Mouse (Mus musculus) heart, embryonic 14.5 days (tissue): ENCODE results near the gene Cdk17. TPM values are rescaled to one million over a fixed set of nuclear protein-coding genes. Genes with fewer than 3 reads are reported as not detected.

ENCODE experiments used
- ATAC-seq: fragments of 200-750 bp; cut with Nextera tagmentation; 2 replicates; pipeline ENCODE4 v1.8.0; 2017; ENCODE audit warnings: low read depth, moderate TSS enrichment; ENCODE audit not compliant: insufficient number of reproducible peaks, insufficient read depth, low FRiP score
- H3K27ac ChIP-seq, 2 experiments: fragments of 200-500 bp in 1 of 2; fragments of 300-500 bp in 1 of 2; sonication (generic) in 1 of 2; replicated peaks in 1 of 2; 2 replicates each; pipeline ENCODE4 v1.5.1; 2012 to 2014; ENCODE audit warnings: low read depth in 2 of 2, low read length in 2 of 2, control low read depth in 1 of 2, mild to moderate bottlenecking in 1 of 2, mixed read lengths in 1 of 2; ENCODE audit not compliant: control insufficient read depth in 1 of 2, insufficient read depth in 1 of 2
- H3K27me3 ChIP-seq: fragments of 300-500 bp; sonication (generic); 2 replicates; pipeline ENCODE4 v1.6.1; 2014; ENCODE audit warnings: mild to moderate bottlenecking, low read length, control low read depth; ENCODE audit not compliant: control insufficient read depth, insufficient read depth
- H3K36me3 ChIP-seq: fragments of 300-500 bp; sonication (generic); 2 replicates; pipeline ENCODE4 v1.6.1; 2014; ENCODE audit warnings: mild to moderate bottlenecking, control low read depth, low read length, mixed read lengths; ENCODE audit not compliant: control insufficient read depth, insufficient read depth
- H3K4me1 ChIP-seq, 2 experiments: fragments of 200-500 bp in 1 of 2; fragments of 300-500 bp in 1 of 2; sonication (generic) in 1 of 2; 2 replicates each; pipeline ENCODE4 v1.6.1; 2012 to 2014; ENCODE audit warnings: low read length in 2 of 2, control low read depth in 1 of 2, mixed read lengths in 1 of 2; ENCODE audit not compliant: control insufficient read depth in 2 of 2, insufficient read depth in 2 of 2
- H3K4me2 ChIP-seq: fragments of 300-500 bp; sonication (generic); 2 replicates; pipeline ENCODE4 v1.6.1; 2014; ENCODE audit warnings: mild to moderate bottlenecking, low read length
- H3K4me3 ChIP-seq, 2 experiments: fragments of 200-500 bp in 1 of 2; fragments of 300-500 bp in 1 of 2; sonication (generic) in 1 of 2; 2 replicates each; pipeline ENCODE4 v1.5.1; 2012 to 2014; ENCODE audit warnings: low read length in 2 of 2, mild to moderate bottlenecking in 2 of 2, control low read depth in 1 of 2, low read depth in 1 of 2, moderate library complexity in 1 of 2; ENCODE audit not compliant: control insufficient read depth in 1 of 2, insufficient read depth in 1 of 2
- H3K9ac ChIP-seq: fragments of 300-500 bp; sonication (generic); 2 replicates; pipeline ENCODE4 v1.6.1; 2014; ENCODE audit warnings: mild to moderate bottlenecking, low read length
- H3K9me3 ChIP-seq: fragments of 300-500 bp; sonication (generic); 2 replicates; pipeline ENCODE4 v1.6.1; 2016; ENCODE audit warnings: low read length, control low read depth; ENCODE audit not compliant: control insufficient read depth
- WGBS: fragments of 180-500 bp; shearing (Covaris S2); extraction: QIAGEN DNeasy Blood & Tissue Kit; methylation state at CpG from one replicate; pipeline ENCODE4 v1.1.7; 2014; 5-methylcytosine and 5-hydroxymethylcytosine counted together
- polyA plus RNA-seq: library from polyadenylated mRNA; unstranded; fragments of >200 nt; fragmentation: Nextera tagmentation; extraction: Ambion mirVana; gene quantifications from 2 replicates; pipeline ENCODE4 v1.2.1, GENCODE M21; 2014

Gene Cdk17
- polyA plus RNA-seq, 1 experiment from 2014 or later, result 27.1 TPM

DNA sequence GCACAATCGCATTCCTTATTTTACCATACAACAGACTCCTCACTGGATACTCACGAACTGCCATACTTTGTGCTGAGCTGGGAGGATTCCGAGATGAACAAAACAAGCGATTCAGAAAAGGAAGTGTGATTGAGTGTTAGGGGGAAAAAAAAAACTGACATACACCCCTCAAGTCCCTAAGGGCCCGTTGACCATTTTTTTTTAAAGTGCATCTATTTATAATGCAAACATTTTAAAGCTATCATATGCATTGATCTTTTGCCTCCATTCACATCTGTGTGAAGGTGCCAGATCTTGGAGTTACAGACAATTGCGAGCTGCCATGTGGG, 16.7 kb upstream of the Cdk17 start:
- Histone ChIP-seq H3K36me3 (no peaks in the 10 kb centered on the region), H3K4me3 (no peak overlapping the region), H3K4me2 (peak overlapping the region; percentile 65; the same call in 1 of the 2 replicates), H3K27me3 (no peaks in the 10 kb centered on the region), H3K27ac (peak overlapping the region; percentile 14 to 42; a peak in 2 of 4 replicates), H3K9me3 (no peaks in the 10 kb centered on the region), H3K9ac (no peak overlapping the region), H3K4me1 (peaks cover 3 to 11% of the 10 kb centered on the region in 2 experiments; a peak in 3 of 4 replicates)
- WGBS, result 65% methylated on average over 6 of the region's 6 CpGs
- ATAC-seq, result no peak

GRCm38 (mm10) chr10:93144579-93144978, 16.1 kb upstream of the Cdk17 start:
- Histone ChIP-seq H3K27ac (no peak overlapping the region), H3K4me2 (no peak overlapping the region)
- WGBS, result 76% methylated on average over 1 of the region's 1 CpGs

DNA sequence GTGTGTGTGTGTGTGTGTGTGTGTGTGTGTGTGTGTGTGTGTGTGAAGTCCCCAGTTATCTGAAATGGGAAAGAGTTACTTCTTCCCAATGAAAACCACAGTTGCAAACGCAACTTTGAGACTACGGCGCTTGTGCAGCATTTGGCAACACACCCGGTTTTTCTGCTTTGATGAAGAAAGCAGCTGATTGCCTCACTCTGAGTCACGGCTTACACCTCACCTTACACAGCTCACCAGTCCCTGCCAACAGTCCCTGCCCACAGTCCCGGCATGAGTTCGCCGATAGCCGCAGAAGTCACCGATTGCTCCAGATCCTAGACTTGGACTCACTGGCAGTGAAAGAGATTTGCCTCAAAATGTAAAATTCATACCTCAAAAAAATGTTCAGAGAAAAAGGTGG, 15.6 kb upstream of the Cdk17 start:
- H3K9me3 ChIP-seq, result no peaks in the 10 kb centered on the region
- H3K36me3 ChIP-seq, result no peaks in the 10 kb centered on the region
- no peaks in the 10 kb centered on the region for H3K27me3 ChIP-seq
- WGBS, result 73% methylated on average over 10 of the region's 10 CpGs
- H3K4me2 ChIP-seq, result no peak overlapping the region
- H3K27ac ChIP-seq, result no peak overlapping the region
- H3K4me1 ChIP-seq, result peaks cover 3 to 11% of the 10 kb centered on the region in 2 experiments; a peak in 3 of 4 replicates
- H3K4me3 ChIP-seq, result no peak overlapping the region
- no peak overlapping the region for H3K9ac ChIP-seq
- no peak for ATAC-seq

More at GRCm38 (mm10) chr10:93144579-93144978, 16.1 kb upstream of the Cdk17 start:
- peaks cover 3 to 11% of the 10 kb centered on the region in 2 experiments; a peak in 3 of 4 replicates for H3K4me1 ChIP-seq
- no peaks in the 10 kb centered on the region for H3K36me3 ChIP-seq
- H3K4me3 ChIP-seq, result no peak overlapping the region
- H3K9me3 ChIP-seq, result no peaks in the 10 kb centered on the region
- H3K9ac ChIP-seq, result no peak overlapping the region
- no peak for ATAC-seq
- no peaks in the 10 kb centered on the region for H3K27me3 ChIP-seq

DNA sequence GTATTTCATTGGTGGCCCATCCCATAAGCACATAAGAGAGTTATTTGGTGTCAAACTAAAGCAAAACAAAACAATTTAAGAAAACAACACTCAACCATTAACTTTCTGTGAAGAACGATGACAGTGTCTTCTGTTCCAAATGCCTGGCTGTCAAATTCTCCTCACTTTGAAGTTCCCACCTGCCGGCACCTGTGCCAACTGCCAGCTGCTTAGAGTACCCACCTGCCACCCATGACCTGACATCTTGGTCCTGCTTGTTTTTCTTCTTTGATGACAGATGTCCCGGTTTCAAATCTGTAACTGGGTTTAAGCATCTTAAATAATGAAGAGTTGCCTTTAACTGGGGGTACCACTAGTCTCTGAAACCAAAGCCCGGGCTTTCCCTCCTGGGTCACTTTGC, 14.1 kb upstream of the Cdk17 start:
- Histone ChIP-seq H3K9ac (no peak overlapping the region), H3K9me3 (no peaks in the 10 kb centered on the region), H3K27ac (no peak overlapping the region), H3K36me3 (no peaks in the 10 kb centered on the region), H3K4me2 (no peak overlapping the region), H3K4me3 (no peak overlapping the region), H3K27me3 (no peaks in the 10 kb centered on the region), H3K4me1 (peaks cover 3 to 11% of the 10 kb centered on the region in 2 experiments; a peak in 3 of 4 replicates)
- no peak for ATAC-seq
- 85% methylated on average over 4 of the region's 4 CpGs for WGBS

- peaks cover 3 to 9% of the 10 kb centered on the region in 2 experiments; a peak in 2 of 4 replicates for H3K4me1 ChIP-seq
- ATAC-seq, result no peak
- H3K36me3 ChIP-seq, result no peaks in the 10 kb centered on the region
- no peaks in the 10 kb centered on the region for H3K9me3 ChIP-seq
- no peak overlapping the region for H3K4me2 ChIP-seq
- 88% methylated on average over 6 of the region's 6 CpGs for WGBS
- no peaks in the 10 kb centered on the region for H3K27me3 ChIP-seq
- H3K27ac ChIP-seq, result no peak overlapping the region
- H3K9ac ChIP-seq, result no peak overlapping the region
- no peak overlapping the region for H3K4me3 ChIP-seq
These were observed 13.0 kb upstream of the Cdk17 start for GRCm38 (mm10) chr10:93147691-93148090.

DNA sequence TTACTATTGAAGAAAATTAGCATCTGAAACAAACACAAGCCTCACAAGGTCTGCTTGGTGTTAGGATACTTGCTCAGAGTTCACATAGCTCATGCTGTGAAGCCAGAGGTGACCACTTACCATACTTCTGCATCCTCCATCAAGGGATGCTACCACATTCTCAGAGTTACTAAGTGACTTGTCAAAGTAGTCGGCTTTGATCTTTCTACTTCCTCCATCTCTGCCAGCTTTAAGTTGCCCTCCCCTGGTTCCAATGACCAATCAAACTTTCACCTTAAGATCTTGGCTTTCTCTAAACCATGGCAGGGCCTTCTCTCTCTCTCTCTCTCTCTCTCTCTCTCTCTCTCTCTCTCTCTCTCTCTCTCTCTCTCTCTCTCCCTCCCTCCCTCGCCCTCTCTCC, 11.1 kb upstream of the Cdk17 start:
- WGBS, result 40% methylated on average over 1 of the region's 2 CpGs

DNA sequence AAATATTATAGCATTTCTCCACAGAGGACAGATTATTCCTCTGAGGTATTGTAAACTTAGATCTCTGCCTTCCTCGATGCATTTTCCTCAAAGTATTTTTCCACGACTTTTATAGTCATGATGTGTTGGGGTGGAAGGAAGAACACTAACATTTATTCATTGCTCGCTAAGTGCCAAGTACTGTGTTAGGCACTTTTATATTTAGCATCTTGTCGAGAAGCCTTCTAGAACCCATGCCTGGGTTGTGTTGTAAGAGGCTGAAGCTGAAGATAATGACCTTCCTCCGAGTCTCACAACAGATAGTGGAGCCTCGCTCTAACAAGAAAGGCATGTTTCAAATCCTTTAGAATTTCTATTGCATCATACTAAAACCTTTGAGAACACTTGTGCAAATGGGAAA, 8.9 kb upstream of the Cdk17 start:
- Histone ChIP-seq H3K36me3 (no peaks in the 10 kb centered on the region), H3K27me3 (no peaks in the 10 kb centered on the region), H3K4me2 (no peak overlapping the region), H3K4me1 (no peaks in the 10 kb centered on the region), H3K9ac (no peak overlapping the region), H3K9me3 (no peaks in the 10 kb centered on the region), H3K27ac (no peak overlapping the region), H3K4me3 (no peak overlapping the region)
- 29% methylated on average over 6 of the region's 6 CpGs for WGBS
- ATAC-seq, result no peak

More for the DNA sequence above, 11.1 kb upstream of the Cdk17 start:
- Histone ChIP-seq H3K9ac (no peak overlapping the region), H3K27ac (no peak overlapping the region), H3K4me3 (no peak overlapping the region), H3K4me1 (no peaks in the 10 kb centered on the region), H3K9me3 (no peaks in the 10 kb centered on the region), H3K4me2 (no peak overlapping the region), H3K27me3 (no peaks in the 10 kb centered on the region), H3K36me3 (no peaks in the 10 kb centered on the region)
- ATAC-seq, result no peak

DNA sequence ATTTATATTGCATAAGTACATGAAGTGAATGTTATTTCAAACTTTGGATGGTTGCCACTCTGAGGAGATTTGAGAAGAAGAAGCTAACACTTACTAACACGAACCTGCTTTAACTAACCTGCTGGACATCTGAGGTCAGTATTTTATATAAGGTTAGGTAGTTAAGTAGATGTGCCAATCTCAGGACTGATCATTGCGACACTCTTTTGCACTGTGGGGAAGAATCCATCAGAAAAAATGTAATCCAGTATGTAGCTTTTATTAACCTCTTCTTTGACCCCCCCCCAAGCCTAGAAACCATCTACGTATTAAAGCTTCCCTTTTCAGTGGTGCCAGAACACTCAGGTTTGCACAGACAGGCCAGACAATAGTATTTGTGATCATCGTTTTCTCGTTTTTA, 8.0 kb upstream of the Cdk17 start:
- no peaks in the 10 kb centered on the region for H3K27me3 ChIP-seq
- no peaks in the 10 kb centered on the region for H3K36me3 ChIP-seq
- H3K9ac ChIP-seq, result no peak overlapping the region
- no peak for ATAC-seq
- H3K27ac ChIP-seq, result no peak overlapping the region
- no peaks in the 10 kb centered on the region for H3K4me1 ChIP-seq
- no peak overlapping the region for H3K4me3 ChIP-seq
- 90% methylated on average over 5 of the region's 5 CpGs for WGBS
- H3K9me3 ChIP-seq, result no peaks in the 10 kb centered on the region
- H3K4me2 ChIP-seq, result no peak overlapping the region
